Mouse (Mus musculus) v-Abl transformed pro-B cells (cell line): ENCODE measurements around the gene Olfr424.

ENCODE experiments used
- in situ Hi-C, 2 experiments: fragments of 400-800 bp; cut with MboI; formaldehyde crosslinking; loops; one replicate each; pipeline ENCODE4 v1.15.1; 2025; ENCODE audit not compliant: unreplicated experiment in 2 of 2

Olfr424 gene

DNA sequence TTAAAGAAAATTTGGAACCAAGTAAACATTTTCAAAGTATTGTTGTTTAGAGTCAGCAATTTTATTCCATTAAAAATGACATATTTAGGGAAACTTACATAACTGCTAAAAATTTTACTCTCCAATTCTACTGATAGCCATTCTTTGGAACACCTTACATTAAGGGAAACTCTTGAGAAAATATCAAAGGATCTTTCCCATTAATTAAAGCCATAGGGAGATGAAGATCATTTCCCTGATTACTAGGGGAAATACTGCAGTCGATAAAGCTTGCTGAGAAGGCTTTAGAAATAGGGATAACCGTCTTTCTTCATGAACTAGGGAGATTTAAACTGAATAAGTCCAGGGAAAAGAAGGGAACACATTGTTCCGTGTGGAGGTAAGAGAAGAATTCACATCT, at the start of gene Olfr424:
Gene Olfr424, plus strand, starts transcription at position 301 of the 400 bp plus-strand sequence.
- in situ Hi-C loops = no loop called here

DNA sequence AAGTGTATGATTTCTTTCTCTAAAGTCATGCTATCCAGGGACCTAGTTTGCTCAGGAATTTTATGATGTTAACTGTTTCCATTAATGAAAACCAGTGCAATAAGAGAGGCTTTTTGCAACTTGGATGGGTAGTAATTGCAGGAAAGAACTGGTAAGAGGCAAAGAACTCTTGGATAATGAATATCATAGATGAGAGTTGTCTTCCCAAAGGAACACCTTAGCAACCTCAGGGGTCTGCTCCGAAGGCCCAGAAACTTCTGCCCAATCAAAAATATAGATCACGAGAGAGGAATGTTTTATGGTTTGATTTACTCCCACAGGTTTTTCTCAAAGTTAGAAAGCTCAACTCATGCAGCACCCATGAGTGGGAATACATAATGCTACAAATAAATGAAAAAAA, 47.3 kb upstream of the Olfr424 start, which contains the start of gene Olfr429:
Gene Olfr429, plus strand, starts transcription at position 301 of the 400 bp plus-strand sequence.
- in situ Hi-C loops = loop anchor here in 1 of 2 experiments (25.0 kb wide), 1 partner anchor 422 kb away; the partner anchor contains the start of gene Ifi208

DNA sequence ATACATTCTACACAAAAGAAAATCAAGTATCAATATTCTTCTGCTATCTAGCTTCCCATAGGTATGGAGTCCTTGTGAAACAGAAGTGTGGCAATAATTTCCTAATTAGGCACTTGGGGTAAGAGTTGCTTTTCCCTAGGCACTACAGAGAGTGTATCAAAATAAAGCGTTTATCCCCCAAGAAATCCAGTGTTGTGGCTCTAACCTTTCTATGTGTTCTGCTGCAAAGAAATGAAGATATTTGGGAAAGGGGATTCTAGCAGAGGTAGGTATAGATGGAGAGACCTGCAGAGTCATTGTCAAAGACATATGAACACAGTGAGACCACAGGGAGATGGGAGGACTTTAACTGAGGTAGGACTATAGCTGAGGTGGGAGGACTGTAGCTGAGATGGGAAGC, 34.7 kb upstream of the Olfr424 start, which contains the start of gene Olfr427:
Gene Olfr427, plus strand, starts transcription at position 301 of the 400 bp plus-strand sequence.
- in situ Hi-C loops = loop anchor here (5.0 to 25.0 kb wide), 2 partner anchors 239 to 434 kb away; partner anchors contain the start of gene Ifi208 (in 1 of the 2)

DNA sequence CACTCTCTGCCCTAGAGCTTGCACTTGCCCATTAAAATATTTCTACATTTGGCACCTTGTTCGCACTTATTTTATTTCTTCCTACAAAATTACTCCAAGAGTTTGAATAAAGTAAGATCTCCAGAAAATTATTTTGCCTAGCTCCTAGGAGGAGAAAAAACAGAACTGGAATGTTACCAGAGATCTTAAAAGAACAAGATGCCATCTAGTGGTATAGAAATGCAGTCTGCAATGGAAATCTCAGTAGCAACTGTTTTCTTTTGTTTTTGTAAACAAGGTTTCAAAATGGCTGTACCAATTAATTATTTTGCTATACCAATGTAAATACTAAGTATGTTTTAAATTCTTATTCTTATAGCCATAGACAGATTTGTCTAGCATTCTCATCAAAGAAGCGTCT, 27.6 kb upstream of the Olfr424 start:
- in situ Hi-C loops = loop anchor here (5.0 to 10.0 kb wide), 3 partner anchors 139 to 646 kb away; no protein-coding TSS in a partner anchor

DNA sequence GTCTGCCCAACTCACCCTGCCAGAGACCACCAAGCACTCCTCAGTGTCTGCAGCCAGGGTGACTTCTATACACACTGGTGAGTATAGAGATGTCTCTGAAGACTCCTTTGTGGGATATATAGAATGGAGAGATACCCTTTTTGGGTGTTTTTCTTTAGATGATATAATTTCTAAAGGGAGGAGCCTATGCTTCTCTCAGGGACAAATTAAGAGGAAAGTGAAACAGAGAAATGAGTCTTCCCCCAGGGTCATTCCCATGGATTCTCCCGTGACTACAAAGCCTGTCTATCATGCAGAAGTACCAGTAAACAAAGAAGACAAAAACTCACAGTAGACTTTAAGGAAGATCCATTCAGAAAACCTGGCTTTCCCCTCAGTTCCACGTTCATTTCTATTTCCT, 10.3 kb upstream of the Olfr424 start, which contains the start of gene Olfr231:
Gene Olfr231, minus strand, starts transcription at position 101 of the 400 bp plus-strand sequence.
- in situ Hi-C loops = no loop called here

DNA sequence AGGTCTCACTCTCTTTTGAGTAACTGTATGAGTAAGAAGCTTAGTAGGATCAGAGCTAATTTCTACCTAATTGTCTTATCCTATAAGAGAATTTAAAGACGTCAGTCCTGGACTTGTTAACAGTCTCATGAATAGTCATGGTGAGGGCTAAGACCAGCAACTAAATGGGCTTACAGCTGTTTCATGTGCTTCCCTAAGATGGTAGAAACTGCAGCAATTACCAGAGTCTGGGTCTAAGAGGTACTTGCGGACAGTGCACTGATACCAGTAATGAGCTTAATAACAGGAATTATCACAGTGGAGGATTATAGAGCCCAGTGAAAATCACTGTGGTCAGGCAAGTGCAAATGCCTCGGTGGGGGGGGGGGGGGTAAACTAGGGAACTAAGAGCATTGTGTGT, 682 bp downstream of the Olfr424 start:
- in situ Hi-C loops = no loop called here

DNA sequence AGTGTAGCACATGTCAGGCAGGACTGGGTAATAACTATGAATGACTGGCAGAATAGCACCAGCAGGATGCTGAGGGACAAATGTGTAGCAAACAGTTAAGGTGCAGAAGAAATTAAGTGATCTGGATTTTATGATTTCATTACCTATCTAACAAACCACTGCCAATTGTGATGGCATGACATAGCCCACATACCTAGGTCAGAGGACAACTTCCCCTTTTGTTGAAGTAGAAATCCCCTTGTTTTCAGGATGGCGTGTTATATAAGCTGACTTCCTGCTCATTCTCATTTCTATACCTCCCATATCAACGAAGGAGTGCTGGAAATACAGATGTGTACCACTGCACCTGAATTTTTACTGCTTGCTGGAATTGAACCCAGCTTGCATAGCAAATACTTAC, 10.1 kb downstream of the Olfr424 start:
- in situ Hi-C loops = no loop called here

DNA sequence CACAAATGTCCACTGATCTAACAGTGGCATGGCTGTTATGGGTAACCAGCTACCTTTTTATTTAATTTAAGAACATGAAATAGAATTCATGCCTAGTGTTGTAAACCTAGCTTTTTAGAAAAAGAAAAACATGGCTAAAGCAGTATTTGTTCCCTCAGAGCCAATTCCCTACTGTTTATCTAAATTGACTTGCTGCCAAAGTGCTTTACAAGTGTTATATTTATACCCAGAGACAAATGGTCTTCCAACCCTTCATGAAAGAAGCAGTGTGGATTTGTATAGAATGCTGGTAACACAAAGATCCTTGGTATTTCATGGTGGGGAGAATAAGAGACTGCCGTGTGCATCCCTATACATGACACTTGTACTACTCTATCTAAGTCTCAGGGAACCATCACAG, 15.4 kb downstream of the Olfr424 start:
- in situ Hi-C loops = no loop called here

DNA sequence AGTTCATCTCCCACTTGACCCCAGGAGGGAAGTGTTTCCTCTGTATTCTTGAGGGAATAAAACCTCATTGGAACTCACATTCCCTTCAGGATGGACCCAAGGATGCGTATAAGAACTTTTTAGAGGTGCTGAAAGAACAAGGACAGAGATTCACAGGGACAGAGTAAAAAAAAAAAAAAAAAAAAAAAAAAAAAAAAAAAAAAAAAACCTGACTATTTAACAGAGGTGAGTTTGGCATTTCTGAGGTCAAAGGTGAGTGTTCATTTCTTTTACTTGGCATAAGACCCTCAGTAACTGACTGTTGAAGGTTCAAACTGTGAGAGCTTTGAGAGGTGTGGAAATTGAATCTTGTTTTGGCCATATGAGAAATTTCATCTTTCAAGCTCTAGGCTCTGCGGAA, 18.0 kb downstream of the Olfr424 start:
- in situ Hi-C loops = no loop called here

DNA sequence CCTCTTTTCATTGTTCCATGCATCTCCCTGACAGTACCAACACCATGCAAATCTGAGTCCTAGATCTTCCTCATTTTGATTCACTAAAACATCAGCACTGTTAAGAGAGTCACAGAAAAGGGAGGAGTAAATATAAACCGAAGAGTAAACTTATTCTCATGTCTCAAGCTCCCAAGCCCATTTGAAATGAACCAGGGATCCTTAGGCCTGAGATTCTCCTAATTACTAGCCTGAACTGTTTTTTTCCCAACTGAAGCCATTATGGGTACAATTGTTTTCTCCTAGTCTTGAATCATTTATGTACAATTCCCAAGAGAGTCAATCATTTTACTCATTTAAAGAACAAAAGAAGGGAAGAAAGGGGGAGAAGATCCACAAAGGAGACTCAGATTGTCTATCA, 24.0 kb downstream of the Olfr424 start, which contains the start of gene Olfr420:
Gene Olfr420, plus strand, starts transcription at position 301 of the 400 bp plus-strand sequence.
- in situ Hi-C loops = no loop called here

DNA sequence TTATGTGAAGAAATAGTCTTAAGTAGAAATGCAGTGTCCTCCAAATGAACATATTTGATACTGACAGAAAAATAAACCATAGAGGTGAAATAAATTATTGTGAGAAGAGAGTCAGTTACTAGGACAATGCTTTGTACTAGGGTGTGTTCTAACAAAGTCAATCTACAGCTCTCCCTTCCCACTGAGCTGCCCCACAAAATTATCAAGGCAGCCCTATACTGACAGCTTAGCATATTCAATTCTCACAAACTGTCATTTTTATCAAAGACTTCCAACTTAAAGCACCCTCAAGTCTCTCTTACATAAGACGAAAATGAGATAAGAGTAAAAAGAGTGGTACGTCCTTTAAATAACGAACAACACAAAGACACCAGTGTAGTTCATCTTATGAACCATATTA, 26.3 kb downstream of the Olfr424 start:
- in situ Hi-C loops = no loop called here

DNA sequence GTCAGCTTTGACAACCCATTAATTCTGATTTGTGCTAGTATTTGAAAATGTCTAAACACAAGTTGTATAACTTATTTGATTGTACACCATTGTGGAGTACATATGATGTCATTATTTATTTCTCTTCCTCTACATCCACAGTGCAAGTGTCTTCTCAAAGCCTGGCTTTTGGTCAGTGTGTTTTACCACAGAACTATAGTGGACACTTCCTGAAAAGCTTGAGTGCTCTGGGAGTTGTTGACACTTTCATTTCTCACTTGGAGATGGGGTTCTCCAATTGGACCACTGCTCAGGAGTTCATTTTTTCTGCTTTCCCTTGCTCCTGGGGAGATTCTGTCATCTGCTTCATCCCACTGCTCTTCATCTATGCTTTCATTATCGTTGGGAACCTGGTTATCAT, 27.2 kb downstream of the Olfr424 start:
- in situ Hi-C loops = no loop called here

DNA sequence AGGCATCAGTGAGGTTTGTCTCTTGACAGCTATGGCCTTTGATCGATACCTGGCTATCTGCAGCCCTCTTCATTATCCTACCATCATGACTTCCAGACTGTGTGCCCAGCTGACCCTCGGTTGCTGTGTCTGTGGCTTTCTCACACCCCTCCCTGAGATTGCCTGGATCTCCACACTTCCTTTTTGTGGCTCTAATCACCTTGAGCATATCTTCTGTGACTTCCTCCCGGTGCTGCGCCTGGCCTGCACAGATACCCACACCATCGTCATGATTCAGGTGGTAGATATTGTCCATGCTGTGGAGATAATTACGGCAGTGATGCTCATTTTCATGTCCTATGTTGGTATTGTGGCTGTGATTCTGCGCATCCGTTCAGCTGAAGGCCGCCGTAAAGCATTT, 27.8 kb downstream of the Olfr424 start:
- in situ Hi-C loops = no loop called here

DNA sequence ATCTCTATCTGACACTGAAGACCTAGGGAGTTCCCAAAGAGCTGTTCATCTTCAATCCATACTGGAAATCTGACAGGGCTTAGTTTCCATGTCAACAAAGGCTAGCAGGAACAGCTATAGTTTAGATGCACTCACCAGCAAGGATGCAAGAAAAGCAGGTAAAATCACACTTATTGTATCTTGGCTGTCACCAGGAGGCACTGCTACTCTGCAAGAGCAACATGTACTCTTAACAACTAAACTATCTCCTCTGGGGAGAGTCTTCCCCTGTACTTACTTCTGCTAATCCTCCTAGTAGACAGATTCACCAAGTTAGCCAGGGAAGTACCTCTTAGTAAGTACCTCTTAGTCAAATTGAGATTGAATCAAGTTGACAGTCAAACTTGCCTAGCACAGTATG, 37.7 kb downstream of the Olfr424 start:
- in situ Hi-C loops = no loop called here

DNA sequence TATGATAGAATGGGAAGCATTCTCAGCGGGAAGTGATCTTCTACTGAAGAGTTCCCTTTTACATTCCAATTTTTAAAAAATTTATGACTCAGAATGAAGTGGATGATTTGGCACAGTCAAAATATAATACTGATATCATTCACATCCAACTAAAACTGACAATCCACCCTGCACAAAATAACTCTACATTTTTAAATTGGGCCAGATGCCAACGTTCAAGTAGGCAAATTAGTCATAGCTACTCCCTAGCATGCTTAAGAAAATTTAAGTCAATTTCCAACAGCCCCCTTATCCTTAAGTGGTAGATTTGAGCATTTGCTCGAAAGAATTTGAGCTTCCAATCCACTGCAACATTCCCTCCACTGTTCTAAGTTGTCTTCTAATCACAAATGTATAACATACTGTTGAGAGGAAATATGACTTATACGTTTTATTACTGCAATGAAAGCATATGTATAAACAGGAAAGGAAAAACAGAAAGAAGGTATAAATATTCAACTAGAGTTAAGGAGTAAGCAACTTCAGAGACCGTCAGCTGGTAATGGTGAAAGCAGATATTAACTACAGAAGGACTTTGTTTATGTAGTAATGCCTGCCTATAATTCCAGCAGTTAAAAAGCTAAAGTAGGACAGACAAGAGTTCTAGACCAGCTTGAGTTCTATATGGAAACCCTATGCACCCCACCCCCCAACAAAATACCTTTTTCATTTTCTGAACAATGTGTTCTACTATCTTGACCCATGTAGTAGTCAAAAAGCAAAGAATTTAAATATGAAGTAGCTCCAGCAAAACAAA, 39.6 kb downstream of the Olfr424 start:
- in situ Hi-C loops = no loop called here

DNA sequence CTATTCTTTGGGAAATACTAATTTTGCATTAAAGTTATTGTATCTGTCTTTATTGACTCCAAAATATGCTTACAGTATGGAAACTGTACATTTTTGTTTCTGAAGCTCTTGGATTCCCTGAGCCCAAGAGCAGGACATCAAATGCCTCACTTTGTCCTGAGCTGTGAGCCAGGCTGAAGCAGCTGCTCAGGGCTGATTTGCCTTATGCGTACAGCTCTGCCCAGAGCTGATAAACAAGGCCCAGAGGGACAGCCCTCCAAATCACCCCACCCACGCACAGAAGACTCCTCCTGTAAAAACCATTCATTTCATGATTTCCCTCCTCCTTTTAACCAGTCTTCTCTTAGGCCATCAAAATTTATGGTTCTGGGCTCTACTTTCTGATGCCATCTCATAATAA, 40.2 kb downstream of the Olfr424 start:
- in situ Hi-C loops = no loop called here

DNA sequence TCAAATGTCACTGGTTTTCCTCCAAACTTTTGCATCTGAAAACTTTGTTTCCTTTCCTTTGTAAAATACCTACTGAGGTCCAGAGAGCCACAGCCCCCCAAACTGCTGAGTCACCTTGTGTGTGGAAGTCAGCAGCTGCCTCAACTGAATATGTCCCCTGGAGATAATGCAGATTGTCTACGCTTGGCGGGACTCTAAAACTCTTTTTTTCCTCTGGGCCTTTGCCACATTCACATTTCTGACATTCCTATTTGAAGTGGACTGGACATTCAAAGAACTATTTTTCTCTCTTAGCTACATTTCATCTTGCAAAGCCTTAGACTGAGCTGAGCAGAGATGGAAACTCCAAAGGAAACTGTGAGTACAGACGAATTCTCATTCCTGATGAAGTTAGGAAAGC, 41.3 kb downstream of the Olfr424 start, which contains the start of gene Spta1:
Gene Spta1, plus strand, starts transcription at position 172 of the 400 bp plus-strand sequence.
- in situ Hi-C loops = no loop called here
